Mouse (Mus musculus): ENCODE measurements around the gene Esyt1.
"Not testable (repeated sequence)": the region's sequence is repeated elsewhere in the genome, so short reads cannot be mapped to it uniquely, and the experiment has no call there.

Esyt1 gene

DNA sequence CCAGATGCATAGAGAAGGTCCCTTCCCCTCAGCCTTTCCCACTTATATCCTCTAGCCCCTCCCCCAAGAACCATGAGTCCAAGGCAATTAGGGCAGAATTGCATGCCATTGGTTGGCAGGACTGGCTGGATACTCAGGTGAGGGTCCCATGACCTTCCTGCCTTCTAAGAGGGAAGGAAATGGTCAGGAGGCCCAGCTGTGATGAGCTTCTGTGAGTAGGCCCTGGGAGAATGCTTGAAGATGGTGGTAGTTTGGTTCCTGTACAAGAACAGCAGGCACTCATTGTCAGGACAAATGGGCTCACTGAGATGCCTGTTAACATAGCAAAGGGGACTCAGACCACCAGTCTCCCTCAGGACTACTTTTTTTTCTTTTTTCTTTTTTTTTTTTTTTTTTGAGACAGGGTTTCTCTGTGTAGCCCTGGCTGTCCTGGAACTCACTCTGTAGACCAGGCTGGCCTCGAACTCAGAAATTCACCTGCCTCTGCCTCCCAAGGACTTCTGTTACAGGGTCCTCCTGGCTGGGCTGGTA, 12.7 kb upstream of the Esyt1 start:
- no peak for DNase-seq (ENCODE audit: low read depth, low spot score)

DNA sequence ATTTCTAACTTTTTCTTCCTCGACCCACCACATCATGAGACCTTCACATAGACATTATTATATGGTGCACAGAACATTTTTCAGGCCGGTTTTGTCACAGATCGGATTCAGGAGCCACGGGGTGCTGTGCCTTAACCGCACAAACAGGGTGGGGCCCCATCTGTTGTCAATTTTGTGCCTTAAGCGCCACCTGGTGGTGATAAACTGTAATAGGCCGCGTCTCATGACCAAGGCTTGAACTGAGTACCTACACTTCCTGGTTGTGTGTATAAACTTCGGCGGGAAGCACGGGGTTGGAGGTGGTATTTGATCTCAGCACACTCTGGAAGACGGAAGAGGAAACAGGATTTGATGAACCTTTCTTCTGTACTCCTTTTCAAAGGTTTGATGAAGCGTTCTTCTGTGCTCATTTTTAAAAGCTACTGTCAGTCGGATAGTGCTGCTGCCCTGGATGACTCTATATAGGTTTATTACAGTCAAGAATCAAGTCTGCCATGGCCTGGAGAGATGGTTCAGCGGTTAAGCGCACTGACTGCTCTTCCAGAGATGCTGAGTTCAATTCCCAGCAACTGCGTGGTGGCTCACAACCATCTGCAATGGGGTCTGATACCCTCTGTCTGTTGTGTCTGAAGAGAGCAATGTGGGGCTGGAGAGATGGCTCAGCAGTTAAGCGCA, 10.7 kb upstream of the Esyt1 start:
- peak; percentile 80 for DNase-seq (ENCODE audit: low read depth, low spot score)

DNA sequence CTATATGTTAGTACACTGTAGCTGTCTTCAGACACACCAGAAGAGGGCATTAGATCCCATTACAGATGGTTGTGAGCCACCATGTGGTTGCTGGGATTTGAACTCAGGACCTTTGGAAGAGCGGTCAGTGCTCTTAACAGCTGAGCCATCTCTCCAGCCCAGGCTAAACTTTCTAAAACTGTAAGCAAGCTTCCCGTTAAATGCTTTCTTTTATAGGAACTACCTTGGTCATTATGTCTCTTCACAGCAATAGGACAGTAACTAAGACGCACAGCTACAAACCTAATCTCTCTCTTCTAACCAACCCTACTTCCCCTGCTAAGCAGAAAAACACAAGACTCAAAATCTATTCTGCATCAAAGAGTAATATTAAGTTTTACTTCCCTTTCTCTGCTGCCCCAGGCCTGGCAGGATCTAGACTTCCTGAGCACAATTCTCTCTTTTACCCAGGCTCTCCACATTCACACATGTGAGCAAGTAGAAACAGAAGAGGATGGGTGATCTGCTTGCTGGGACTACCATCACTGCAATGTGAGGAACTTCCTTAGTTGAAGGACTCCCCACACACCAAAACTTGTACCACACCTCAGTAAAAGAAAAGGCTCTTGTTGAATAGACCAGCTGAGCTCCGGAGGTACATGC, 10.1 kb upstream of the Esyt1 start:
- DNase-seq (ENCODE audit: low read depth, low spot score): no peak

DNA sequence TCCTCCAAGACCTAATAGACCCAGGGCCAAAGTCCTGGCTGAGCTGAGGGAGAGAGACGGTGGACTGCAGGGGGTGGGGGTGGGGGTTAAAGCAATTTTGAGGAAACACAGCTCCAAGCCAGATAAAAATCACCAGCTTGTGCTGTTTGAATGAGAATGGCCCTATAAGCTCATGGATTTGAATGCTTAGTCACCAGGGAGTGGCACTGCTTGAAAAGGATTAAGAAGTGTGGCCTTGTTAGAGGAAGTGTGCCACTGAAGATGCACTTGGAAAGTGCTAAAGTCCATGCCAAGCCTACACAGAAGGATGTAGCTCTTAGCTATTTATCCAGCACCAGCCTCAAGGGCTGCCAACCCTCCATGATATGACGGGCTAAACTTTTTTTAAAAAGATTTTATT, 9.5 kb upstream of the Esyt1 start:
- DNase-seq (ENCODE audit: low read depth, low spot score): no peak

DNA sequence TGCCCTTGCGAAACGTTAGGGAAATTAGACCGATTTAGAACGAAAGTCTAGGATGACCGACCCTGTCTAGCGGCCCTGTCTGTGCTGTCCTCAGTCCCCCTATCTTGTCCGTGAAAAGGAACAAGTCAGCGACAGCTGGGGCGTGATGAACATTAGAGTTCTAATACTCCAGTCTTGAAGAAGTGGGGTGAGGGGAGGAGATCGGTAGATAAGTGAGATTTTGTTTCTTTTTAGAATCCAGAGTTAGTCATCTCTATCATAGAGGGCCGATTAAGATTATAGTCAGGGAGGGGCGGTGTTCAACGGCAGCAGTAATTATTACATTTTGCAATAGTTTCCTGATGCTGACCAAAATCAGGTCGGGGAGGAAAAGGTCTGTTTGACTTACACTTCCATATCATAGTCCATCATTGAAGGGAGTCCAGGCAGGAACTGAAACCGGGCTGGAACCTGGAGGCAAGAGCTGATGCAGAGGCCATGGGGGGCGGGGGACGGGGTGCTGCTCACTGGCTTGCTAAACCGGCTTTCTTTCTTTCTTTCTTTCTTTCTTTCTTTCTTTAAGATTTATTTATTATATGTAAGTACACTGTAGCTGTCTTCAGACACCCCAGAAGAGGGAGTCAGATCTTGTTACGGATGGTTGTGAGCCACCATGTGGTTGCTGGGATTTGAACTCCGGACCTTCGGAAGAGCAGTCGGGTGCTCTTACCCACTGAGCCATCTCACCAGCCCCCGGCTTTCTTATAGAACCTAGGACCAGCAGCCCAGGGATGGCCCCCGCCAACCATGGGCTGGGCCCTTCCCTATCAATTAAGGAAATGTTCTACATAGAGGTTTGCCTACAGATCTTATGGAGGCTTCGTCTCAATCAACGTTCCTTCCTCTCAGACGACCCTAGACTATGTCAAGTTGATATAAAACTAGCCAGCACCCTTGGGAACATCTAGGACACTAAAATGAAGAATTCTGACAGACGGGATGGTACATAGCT, 990 bp upstream of the Esyt1 start:
- no peak for DNase-seq (ENCODE audit: low read depth, low spot score)

DNA sequence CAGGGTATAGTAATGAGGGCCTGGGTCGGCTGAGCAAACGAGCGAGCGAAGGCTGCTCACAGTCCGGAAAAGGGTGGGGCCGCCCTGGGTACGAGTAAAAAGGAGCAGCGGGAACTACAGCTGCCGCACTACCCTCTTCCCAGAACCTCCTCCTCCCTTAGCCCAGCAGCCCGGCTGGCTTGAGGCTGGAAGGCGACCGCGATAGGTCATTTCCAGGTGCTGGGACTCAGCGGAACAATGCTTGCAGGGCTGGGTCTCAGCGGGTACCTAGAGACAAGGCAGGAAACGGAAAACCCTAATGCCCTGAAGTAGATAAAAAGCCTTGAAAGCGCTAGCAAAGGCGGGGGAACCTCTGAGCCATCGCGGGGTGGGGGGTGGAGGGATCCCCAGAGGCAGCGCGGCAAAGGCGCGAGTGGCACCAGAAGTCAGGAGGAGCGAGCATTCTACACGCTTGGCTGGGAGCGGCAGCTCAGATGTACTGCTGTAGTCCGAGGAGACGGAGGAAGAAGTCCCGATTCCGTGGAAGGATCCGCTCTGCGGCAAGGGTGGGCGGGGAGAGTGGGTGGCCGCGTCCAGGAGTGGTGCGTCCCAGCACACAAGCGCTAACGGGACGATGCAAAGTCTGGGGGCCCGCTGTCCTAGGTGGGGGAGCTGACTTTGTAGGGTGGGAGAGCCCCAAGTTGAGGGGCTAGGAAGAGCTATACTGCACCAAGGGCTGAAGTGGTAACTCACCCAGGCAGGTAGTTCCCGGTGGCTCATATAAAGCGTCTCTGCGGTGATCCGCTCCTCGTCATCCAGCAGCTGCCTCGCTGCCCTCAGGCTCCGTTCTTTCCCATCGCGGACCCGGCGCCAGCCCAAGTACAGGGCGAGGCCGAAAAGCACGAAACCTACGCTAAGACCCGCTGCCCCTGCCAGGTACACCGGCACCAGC, 674 bp downstream of the Esyt1 start:
- no peak for DNase-seq (ENCODE audit: low read depth, low spot score)

DNA sequence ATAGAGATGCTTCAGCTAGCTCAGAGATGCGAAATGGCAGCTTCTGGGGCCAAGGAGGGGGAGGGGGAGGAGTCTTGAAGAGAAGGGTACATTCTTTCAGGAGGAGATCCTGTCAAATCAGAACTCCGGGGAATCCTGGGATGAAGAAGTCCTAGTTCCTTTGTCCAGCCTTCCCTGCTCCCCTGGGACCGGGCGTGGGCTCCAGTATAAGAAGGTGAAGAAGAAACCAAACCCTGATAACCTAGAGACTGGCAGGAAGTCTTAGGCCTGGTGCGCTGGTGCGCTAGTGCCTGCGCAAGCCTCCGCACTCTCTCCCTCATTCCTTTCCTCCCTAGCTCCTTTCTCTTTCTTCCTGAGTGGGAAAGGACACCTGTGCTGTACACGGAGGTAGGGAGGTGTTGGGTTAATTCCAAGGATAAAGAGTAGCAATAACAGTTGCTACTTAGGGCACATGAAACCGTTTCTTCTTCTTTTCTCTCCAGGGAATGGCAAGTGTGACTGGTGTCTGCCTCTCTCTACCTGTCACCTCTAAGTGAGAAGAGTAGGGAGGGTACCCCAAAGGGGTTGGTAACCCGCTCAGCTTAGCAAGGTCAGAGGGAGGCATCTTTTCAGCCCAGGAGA, 1.4 kb downstream of the Esyt1 start:
- no peak for DNase-seq (ENCODE audit: low read depth, low spot score)

DNA sequence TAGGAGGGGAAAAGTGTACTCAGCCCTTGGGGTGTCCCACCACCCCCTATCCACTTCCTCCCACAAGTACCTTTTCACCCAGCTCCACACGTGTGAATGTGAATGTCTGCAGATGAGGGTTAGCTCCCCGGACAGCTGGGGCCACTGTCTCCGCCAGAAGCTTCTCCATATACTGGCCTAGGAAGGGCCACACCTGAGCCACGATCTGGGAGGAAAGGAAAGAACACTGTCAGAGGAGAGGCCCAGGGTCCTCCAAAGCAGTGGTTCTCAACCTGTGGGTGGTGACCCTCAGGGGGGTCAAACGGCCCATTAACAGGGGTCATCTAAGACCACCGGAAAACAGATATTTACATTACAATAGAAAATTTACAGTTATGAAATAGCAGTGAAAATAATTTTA, 3.3 kb downstream of the Esyt1 start:
- DNase-seq (ENCODE audit: low read depth, low spot score): no peak

DNA sequence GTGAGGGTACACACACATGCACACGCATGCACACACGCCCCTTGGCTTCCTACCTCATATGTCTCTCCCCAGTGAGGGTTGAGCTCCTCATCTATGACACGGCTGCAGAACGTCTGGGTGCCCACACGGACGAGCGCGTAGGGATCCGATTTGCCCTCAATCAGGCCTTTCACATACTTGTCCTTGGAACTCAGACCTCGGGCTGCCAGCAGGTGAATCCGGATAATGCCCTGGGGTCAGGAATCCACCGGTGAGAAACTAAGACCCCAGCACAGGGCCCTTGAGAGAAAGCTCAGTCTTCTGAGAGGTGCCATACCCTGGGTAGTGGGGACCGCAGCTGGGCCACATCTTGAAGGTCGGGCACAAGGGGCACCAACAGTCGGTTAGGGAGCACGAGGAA, 5.1 kb downstream of the Esyt1 start:
- DNase-seq (ENCODE audit: low read depth, low spot score): no peak

DNA sequence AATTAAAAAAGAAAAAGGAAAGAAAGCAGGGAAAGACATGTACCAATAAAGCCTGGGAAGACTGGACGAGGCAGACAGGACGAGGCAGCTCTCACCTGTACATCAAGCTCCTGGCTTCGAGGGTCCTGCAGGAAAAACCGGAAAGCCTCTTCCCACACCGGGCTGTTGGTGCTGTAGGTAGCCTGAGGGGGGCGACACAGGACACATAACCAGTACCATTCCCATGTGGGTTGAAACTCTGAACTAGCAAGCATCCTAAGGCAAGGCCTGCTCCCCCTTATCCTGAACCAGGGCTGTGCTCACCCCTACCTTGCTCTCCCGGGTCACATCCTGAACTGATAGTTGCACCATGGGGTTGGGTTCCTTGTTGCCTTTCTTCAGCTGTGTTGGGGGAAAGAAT, 6.8 kb downstream of the Esyt1 start:
- DNase-seq (ENCODE audit: low read depth, low spot score): no peak

DNA sequence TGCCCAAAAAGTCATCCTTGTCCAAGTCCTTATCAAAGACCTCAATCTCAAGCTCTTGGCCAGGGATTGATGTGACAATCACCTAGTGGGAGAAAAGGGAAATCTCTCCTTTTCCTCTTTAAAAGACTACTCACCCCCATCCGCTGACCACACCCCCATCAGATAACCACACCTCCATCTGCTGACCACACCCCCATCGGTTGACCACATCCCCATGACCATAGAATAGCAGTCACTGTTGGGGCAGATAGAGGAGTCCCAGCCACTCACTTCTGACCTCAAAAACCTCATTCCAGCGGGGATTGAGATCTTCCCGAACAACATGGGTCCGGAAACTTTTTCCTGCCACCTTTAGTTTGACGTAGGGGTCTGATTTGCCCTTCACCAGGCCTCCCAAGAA, 9.0 kb downstream of the Esyt1 start:
- DNase-seq (ENCODE audit: low read depth, low spot score): no peak

DNA sequence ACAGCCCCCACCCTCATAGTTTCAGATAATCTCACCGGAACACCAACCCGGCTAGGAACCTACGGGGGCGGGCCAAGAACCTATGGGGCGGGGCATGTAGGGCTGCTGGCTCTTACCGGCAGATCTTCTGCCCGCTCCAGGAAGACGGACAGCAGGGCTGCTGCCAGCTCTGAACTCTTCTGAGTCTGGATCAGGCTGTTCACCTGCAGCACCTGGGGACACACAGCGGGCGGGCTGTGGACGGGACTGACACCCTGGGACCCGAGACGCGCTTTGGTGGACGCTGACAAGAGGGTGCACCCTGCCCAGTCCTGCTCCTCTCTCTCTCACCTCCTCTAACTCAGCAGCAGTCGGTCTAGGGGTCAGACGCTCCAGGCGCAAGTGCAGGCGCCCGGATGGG, 9.6 kb downstream of the Esyt1 start:
- DNase-seq (ENCODE audit: low read depth, low spot score): no peak

DNA sequence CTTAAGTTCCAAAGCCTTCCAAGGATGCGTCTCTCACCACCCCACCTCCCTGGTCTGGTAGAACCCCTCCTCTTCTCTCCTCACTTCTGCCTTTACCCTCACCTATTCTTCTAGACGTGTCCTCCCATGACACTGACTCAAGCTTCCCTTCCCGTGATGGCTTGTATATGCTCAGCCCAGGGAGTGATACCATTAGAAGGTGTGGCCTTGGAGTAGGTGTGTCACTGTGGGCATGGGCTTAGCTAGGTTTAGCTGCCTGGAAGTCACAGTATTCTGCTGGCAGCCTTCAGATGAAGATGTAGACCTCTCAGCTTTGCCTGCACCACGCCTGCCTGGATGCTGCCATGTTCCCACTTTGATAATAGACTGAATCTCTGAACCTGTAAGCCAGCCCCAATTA, 10.6 kb downstream of the Esyt1 start:
- no peak for DNase-seq (ENCODE audit: low read depth, low spot score)

DNA sequence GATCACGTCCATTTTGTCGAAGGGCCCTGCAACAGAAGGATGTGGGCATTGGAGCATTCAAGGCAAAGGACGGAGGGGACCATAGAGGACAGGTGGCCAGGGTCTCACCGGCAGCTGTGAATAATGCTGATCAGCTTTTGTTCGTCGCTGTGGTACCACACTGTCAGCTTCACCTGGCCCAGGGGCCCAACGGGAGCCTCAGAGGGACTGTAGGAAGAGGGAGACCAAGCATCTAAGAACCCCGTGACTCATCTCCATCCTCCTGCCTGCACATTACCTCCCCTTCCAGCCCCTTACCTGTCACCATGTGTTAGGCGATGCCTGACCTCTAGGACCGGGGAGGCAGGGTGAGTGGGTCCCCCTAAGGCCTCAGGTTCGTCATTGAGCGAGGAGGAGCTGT, 13.9 kb downstream of the Esyt1 start:
- no peak for DNase-seq (ENCODE audit: low read depth, low spot score)

DNA sequence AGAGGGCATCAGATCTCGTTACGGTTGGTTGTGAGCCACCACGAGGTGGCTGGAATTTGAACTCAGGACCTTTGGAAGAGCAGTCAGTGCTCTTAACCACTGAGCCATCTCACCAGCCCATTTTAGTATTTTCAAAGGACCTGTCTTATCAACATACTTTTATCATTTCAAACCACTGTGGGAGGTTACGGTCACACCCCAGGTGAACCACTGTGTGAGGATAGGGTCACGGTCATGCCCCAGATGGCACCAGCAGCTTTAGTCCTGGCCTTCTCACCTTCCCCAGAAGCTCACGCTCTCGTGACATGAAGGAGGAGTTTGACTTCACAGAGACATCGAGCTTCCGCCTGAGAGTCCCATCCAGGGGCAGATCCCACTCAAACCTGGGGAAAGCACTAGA, 14.5 kb downstream of the Esyt1 start:
- DNase-seq (ENCODE audit: low read depth, low spot score): no peak

DNA sequence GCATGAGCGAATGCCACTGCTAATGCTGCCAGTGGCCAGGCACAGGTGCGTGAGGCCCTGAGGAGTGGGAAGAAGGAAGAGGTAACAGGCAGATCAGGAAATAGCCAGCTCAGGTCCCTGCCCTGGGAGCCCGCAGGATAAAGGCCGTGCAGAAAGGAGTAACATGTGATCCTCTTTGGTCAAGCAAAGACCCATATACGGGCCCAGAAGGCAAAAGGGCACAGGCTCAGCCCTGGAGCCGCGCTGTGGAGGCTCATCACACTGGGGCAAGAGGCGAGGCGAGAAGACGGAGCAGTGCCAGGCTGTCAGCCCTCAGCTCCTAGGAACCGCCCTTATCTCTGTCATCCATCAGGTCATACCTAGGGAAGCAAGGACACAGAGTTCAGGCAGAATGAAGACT, 15.4 kb downstream of the Esyt1 start:
- no peak for DNase-seq (ENCODE audit: low read depth, low spot score)

DNA sequence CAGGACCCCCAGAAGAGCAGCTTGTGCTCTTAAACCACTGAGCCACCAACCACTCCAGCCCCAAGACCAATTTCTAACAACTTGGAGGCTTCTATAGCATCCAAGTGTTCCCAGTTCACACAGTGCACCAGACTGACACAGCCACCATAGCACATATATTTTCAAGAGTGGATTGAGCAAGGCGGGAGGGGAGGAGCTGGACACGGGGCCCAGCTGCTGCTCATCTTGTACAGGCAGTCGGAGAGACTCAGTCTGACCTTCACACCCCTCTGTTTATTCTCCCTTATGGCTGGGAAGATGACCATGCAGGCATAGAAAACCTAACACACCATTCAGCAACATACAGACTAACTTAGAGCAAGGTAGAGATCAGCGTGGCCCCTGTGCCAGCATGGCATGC, 15.8 kb downstream of the Esyt1 start:
- DNase-seq (ENCODE audit: low read depth, low spot score): no peak

DNA sequence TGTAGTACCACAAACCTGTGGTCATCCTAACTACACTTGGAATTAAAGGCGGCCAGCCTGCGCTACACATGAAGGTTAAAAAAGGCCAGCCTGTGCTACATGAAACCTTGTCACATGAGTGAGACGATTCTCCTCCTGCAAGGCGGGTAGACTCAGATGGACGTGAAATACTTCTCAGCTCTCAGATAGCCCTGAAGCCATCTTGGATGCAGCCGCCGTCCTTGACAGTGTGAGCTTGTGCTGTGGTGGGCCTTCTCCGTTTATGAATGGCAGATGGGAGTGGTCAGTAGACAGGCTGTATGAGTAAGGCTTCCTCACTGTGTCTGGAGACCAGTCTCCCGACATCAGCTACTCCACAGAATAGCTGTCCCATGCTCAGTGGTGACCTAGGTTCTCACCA, 16.5 kb downstream of the Esyt1 start:
- DNase-seq (ENCODE audit: low read depth, low spot score): no peak

DNA sequence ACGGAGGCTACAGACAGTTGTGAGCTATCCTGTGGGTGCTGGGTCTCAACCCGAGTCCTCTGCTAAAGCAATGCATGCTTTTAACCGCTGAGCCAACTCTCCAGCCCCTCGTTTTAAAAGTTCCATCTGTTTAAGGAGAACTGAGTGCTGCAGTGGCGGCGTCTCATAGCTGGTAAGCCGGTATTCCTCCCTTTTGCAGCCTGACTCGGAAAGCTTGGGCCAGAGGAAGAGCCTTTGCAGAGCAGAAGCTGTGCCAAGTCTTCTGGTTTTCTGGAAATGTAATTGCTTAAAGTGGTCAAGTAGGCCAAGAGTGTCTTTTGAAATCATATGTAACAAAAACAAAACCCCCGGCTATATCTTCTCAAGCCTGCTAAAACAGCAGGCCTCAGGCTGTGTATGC, 17.4 kb downstream of the Esyt1 start:
- DNase-seq (ENCODE audit: low read depth, low spot score): no peak

DNA sequence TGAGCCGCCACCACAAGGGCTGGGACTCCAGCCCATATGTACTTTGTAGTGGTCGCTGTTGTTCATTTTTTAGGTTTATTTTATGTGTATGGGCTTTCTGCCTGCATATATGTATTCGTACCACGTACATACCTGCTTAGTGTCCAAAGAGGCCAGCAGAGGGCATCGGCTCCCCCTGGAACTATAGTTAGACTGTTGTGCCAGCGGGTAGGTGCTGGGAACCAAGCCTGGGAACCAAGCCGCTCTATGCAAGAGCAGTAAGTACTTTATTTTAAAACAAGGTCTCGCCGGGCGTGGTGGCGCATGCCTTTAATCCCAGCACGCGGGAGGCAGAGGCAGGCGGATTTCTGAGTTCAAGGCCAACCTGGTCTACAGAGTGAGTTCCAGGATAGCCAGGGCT, 19.7 kb downstream of the Esyt1 start:
- DNase-seq (ENCODE audit: low read depth, low spot score): no peak

DNA sequence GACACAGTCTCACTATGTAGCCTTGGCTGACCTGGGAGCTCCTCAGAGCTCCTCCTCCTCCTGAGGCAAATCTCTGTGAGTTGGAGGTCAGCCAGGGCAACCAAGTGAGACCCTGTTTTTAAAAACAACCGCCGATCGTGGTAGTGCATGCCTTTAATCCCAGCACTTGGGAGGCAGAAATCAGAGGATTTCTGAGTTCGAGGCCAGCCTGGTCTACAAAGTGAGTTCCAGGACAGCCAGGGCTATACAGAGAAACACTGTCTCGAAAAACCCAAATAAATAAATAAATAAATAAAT, 20.4 kb downstream of the Esyt1 start:
- not testable (repeated sequence) for DNase-seq (ENCODE audit: low read depth, low spot score)
